Comparison of ENCODE assay signal across 8 mouse cellular contexts in genomic region chr13:9795889-9796631, GRCm38 (mm10). TPM values are rescaled to one million over a fixed set of nuclear protein-coding genes. Genes with fewer than 3 reads are reported as not detected.
DNase-seq lines count a peak whose midpoint lies in the region; ATAC-seq and TF ChIP-seq lines count a peak whose summit lies in the region.
"Had no signal": no experiment of that assay in that cellular context is flagged by ENCODE, and none has a peak within 500 bp of the region (broad histone marks: within the 10 kb centered on the region; RNA-seq: fewer than 3 reads in every experiment).

No protein-coding gene starts in this region.

- WGBS in embryonic facial prominence, embryonic 11.5 days = 4% methylated on average over 12 of the region's 12 CpGs
- 15% methylated on average over 12 of the region's 12 CpGs for WGBS in intestine, embryonic 14.5 days
- WGBS in olfactory bulb, adult 2 months = 2% methylated on average over 12 of the region's 12 CpGs

- intact Hi-C loops in left cerebral cortex, postnatal 36 days (cut with DNase I) = no loop called here
- intact Hi-C loops in gastrocnemius, postnatal 36 days (cut with DNase I) = no loop called here

- H3K4me1 ChIP-seq in embryonic facial prominence, embryonic 11.5 days (ENCODE audit: control insufficient read depth, insufficient read depth, low read length) = no peaks in the 10 kb centered on the region
- 0 out of 2 replicates have a peak, but pooled peaks cover 3% of the 10 kb centered on the region for H3K4me1 ChIP-seq in intestine, embryonic 14.5 days (replicated peaks; ENCODE audit: control insufficient read depth, insufficient read depth, low read length)
- H3K4me1 ChIP-seq in olfactory bulb, adult 2 months (ENCODE audit: control insufficient read depth, insufficient read depth, low read length) = peaks cover 6% of the 10 kb centered on the region
- H3K4me1 ChIP-seq: liver, embryonic 13.5 days had no signal

- no peak overlapping the region for H3K27ac ChIP-seq in embryonic facial prominence, embryonic 11.5 days (replicated peaks; ENCODE audit: low read depth, low read length)
- H3K27ac ChIP-seq in intestine, embryonic 14.5 days (ENCODE audit: low read depth) = no peak overlapping the region
- H3K27ac ChIP-seq in olfactory bulb, adult 2 months (ENCODE audit: insufficient read depth, low read depth, low read length) = no peak overlapping the region
- H3K27ac ChIP-seq: liver, embryonic 13.5 days had no signal

- DNase-seq in left cerebral cortex, postnatal 36 days (ENCODE audit: low spot score in 2 of 2) = peak; percentile 5 to 7
- DNase-seq in left cerebral cortex, adult 9 months (ENCODE audit: low spot score in 2 of 2) = no peak
- DNase-seq in embryonic facial prominence, embryonic 11.5 days (ENCODE audit: low spot score) = peak; percentile 60
- peak; percentile 54 for DNase-seq in intestine, embryonic 14.5 days (ENCODE audit: low spot score)
- no peak for DNase-seq in gastrocnemius, postnatal 36 days
- DNase-seq in spleen, postnatal 14 days (ENCODE audit: low spot score in 2 of 2) = no peak
- DNase-seq: liver, embryonic 13.5 days had no signal

- TF ChIP-seq CTCF in olfactory bulb, adult 2 months (IDR thresholded peaks at IDR 0.05; ENCODE audit: insufficient read depth, low read depth, low read length) = no peak

- H3K9ac ChIP-seq in embryonic facial prominence, embryonic 11.5 days (replicated peaks; ENCODE audit: low read length) = peak overlapping the region; percentile 22; the same call in 1 of the 2 replicates
- peak overlapping the region; percentile 14; the same call in 1 of the 2 replicates for H3K9ac ChIP-seq in intestine, embryonic 14.5 days (ENCODE audit: low read length)
- H3K9ac ChIP-seq: liver, embryonic 13.5 days had no signal

- H3K27me3 ChIP-seq in embryonic facial prominence, embryonic 11.5 days (ENCODE audit: control insufficient read depth, insufficient read depth, low read length) = no peaks in the 10 kb centered on the region
- H3K27me3 ChIP-seq in intestine, embryonic 14.5 days (replicated peaks; ENCODE audit: control insufficient read depth, insufficient read depth, low read length) = no peaks in the 10 kb centered on the region

- peak; percentile 79 for ATAC-seq in embryonic facial prominence, embryonic 11.5 days (replicated peaks; ENCODE audit: insufficient number of reproducible peaks, low FRiP score, low TSS enrichment, low read depth)
- no peak for ATAC-seq in intestine, embryonic 14.5 days (replicated peaks; ENCODE audit: low FRiP score, low TSS enrichment, low read depth)

- no peaks in the 10 kb centered on the region for H3K36me3 ChIP-seq in embryonic facial prominence, embryonic 11.5 days (replicated peaks; ENCODE audit: control insufficient read depth, insufficient read depth, low read depth, low read length)
- no peaks in the 10 kb centered on the region for H3K36me3 ChIP-seq in intestine, embryonic 14.5 days (ENCODE audit: control insufficient read depth, insufficient read depth, low read length)
- H3K36me3 ChIP-seq: liver, embryonic 13.5 days had no signal

- no peaks in the 10 kb centered on the region for H3K9me3 ChIP-seq in embryonic facial prominence, embryonic 11.5 days (replicated peaks; ENCODE audit: control insufficient read depth, low read length)
- no peaks in the 10 kb centered on the region for H3K9me3 ChIP-seq in intestine, embryonic 14.5 days (ENCODE audit: control insufficient read depth, low read length)
- H3K9me3 ChIP-seq: liver, embryonic 13.5 days had no signal

- H3K4me3 ChIP-seq in embryonic facial prominence, embryonic 11.5 days (ENCODE audit: low read depth, low read length) = peak overlapping the region; percentile 20
- peak overlapping the region; percentile 22; the same call in 1 of the 2 replicates for H3K4me3 ChIP-seq in intestine, embryonic 14.5 days (ENCODE audit: low read depth, low read length)
- peak overlapping the region; percentile 45 for H3K4me3 ChIP-seq in olfactory bulb, adult 2 months (ENCODE audit: insufficient read depth, low read depth, low read length)
- H3K4me3 ChIP-seq: liver, embryonic 13.5 days had no signal

- no peak for TF ChIP-seq POLR2A in olfactory bulb, adult 2 months (IDR thresholded peaks at IDR 0.05; ENCODE audit: insufficient read depth, low read depth, low read length)

- peak overlapping the region; percentile 49 for H3K4me2 ChIP-seq in embryonic facial prominence, embryonic 11.5 days (ENCODE audit: low read depth, low read length)
- H3K4me2 ChIP-seq in intestine, embryonic 14.5 days (ENCODE audit: low read length) = peak overlapping the region; percentile 47
- H3K4me2 ChIP-seq: liver, embryonic 13.5 days had no signal

RNA-seq across cellular contexts. Expression of gene Zmynd11, which starts 30.9 kb away (rescaled TPM):
- total RNA-seq in left cerebral cortex, postnatal 36 days (2021) = 100 to 1,000 TPM; 225 to 255 TPM
- polyA plus RNA-seq in embryonic facial prominence, embryonic 11.5 days (2014; fragmentation: Nextera tagmentation; extraction: Ambion mirVana) = 123 and 132 TPM in 2 replicates
- polyA plus RNA-seq in intestine, embryonic 14.5 days (2014; fragmentation: Nextera tagmentation; extraction: Ambion mirVana) = 117 and 123 TPM in 2 replicates
- 105 and 373 TPM in 2 replicates for polyA plus RNA-seq in olfactory bulb, adult 2 months (2012; ENCODE audit: insufficient read depth, insufficient read length, low replicate concordance, missing spikeins)
- total RNA-seq in gastrocnemius, postnatal 36 days (2021) = 10 to 100 TPM; 70.5 to 86.6 TPM

Comparison
In these comparisons a context has a peak if more than half of its experiments do, and no peak if none do; other contexts are left out.
1. DNase-seq: peak in left cerebral cortex, postnatal 36 days (2 of 2), embryonic facial prominence, embryonic 11.5 days (single experiment) and intestine, embryonic 14.5 days (single experiment); none in left cerebral cortex, adult 9 months (0 of 2), gastrocnemius, postnatal 36 days (0 of 2) and spleen, postnatal 14 days (0 of 2).
2. Peak in every context shown above with its lines, with median percentiles within 50 percentile points of each other: H3K4me3 ChIP-seq.